Mouse (Mus musculus) kidney, adult 2 months (tissue): ENCODE measurements around the gene Zfp36l2.

Experiments used
- CTCF ChIP-seq: fragments of 200-500 bp; conservative IDR thresholded peaks from 2 replicates; pipeline ENCODE4 v1.5.1; 2011; ENCODE audit warnings: low read depth, mild to moderate bottlenecking, control low read depth, low read length, moderate library complexity, mixed read lengths; ENCODE audit not compliant: insufficient read depth, insufficient read length
- POLR2A ChIP-seq: fragments of 200-500 bp; IDR thresholded peaks from one replicate; pipeline ENCODE4 v1.6.1; 2011; ENCODE audit warnings: low read depth, low read length, control low read depth

GRCm38 (mm10) chr17:84190885-84191284, 3.1 kb upstream of the Zfp36l2 start:
- no peak for TF ChIP-seq POLR2A
- peak; percentile 91 for TF ChIP-seq CTCF
